8 mouse cellular contexts compared by ENCODE assay signal in the genomic region with DNA sequence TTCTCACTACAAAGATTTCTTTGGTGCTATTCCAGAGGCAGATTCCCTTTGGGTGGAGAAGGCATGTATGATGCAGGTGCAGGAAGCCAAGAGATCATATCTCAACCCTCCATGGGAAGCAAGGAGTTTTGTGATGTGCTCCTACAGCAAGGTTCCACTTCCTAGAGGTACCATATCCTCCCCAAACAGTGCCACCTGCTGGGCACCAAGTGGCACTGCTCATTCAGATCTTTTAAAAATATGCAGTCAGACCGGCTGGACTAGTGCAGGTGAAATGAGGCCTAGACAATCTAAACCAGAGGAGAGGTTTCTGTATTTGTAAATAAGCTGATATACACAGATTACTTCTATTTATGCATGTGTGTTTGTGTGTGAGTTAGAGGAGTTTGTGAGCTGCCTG. TPM values are rescaled to one million over a fixed set of nuclear protein-coding genes. Genes with fewer than 3 reads are reported as not detected.
A peak's percentile ranks its signal among the peaks of the same experiment; 100 is the strongest.
DNase-seq lines count a peak whose midpoint lies in the region; ATAC-seq and TF ChIP-seq lines count a peak whose summit lies in the region.

No protein-coding gene starts in this region.

- WGBS in hindbrain, postnatal 0 days, result 93% methylated on average over 1 of the region's 1 CpGs
- WGBS in lung, postnatal 0 days, result 39% methylated on average over 1 of the region's 1 CpGs

- peak; percentile 11 for DNase-seq in gastrocnemius, postnatal 14 days
- no peak for DNase-seq in gastrocnemius, postnatal 25 days
- DNase-seq in 3T3-L1 (ENCODE audit: low read depth, low spot score) (peak; percentile 39), R1 (ENCODE audit: low read depth, low spot score) (peak; percentile 73)
- peak; percentile 64 for DNase-seq in hindbrain, postnatal 0 days (ENCODE audit: low spot score)
- DNase-seq in lung, postnatal 0 days (ENCODE audit: low spot score), result peak; percentile 66
- DNase-seq in ovary, postnatal 36 days (ENCODE audit: low spot score), result no peak
- DNase-seq in left cerebral cortex, postnatal 14 days (ENCODE audit: low spot score in 2 of 2), result no peak

- H3K4me1 ChIP-seq in hindbrain, postnatal 0 days (ENCODE audit: insufficient read depth, low read length), result peaks cover 11% of the 10 kb centered on the region
- no peaks in the 10 kb centered on the region for H3K4me1 ChIP-seq in lung, postnatal 0 days (ENCODE audit: insufficient read depth, low read depth, low read length)

- H3K36me3 ChIP-seq in hindbrain, postnatal 0 days (ENCODE audit: insufficient read depth, low read length), result no peaks in the 10 kb centered on the region
- no peaks in the 10 kb centered on the region for H3K36me3 ChIP-seq in lung, postnatal 0 days (ENCODE audit: insufficient read depth, low read length)

- H3K27me3 ChIP-seq in hindbrain, postnatal 0 days (ENCODE audit: insufficient read depth, low read length), result no peaks in the 10 kb centered on the region
- no peaks in the 10 kb centered on the region for H3K27me3 ChIP-seq in lung, postnatal 0 days (replicated peaks; ENCODE audit: insufficient read depth, low read length)

- TF ChIP-seq CTCF in hindbrain, postnatal 0 days (IDR thresholded peaks at IDR 0.05; ENCODE audit: low read depth), result peak; percentile 79
- peak; percentile 81 for TF ChIP-seq CTCF in lung, postnatal 0 days (IDR thresholded peaks at IDR 0.05)

- TF ChIP-seq EP300 in lung, postnatal 0 days (IDR thresholded peaks at IDR 0.05), result no peak

- H3K9ac ChIP-seq in hindbrain, postnatal 0 days (replicated peaks; ENCODE audit: low read length), result no peak overlapping the region
- H3K9ac ChIP-seq in lung, postnatal 0 days (replicated peaks; ENCODE audit: low read depth), result no peak overlapping the region

- intact Hi-C loops in gastrocnemius, postnatal 14 days (cut with DNase I; ENCODE audit: low total_unique reads), result no loop called here
- intact Hi-C loops in left cerebral cortex, postnatal 14 days (cut with DNase I), result no loop called here

- H3K27ac ChIP-seq in hindbrain, postnatal 0 days, result no peak overlapping the region
- H3K27ac ChIP-seq in lung, postnatal 0 days (ENCODE audit: low read length), result no peak overlapping the region

- peak; percentile 25; the same call in 1 of the 2 replicates for ATAC-seq in hindbrain, postnatal 0 days
- ATAC-seq in lung, postnatal 0 days, result peak; percentile 41; the same call in 1 of the 2 replicates

- no peak overlapping the region for H3K4me3 ChIP-seq in hindbrain, postnatal 0 days (ENCODE audit: low read length)
- H3K4me3 ChIP-seq in lung, postnatal 0 days (ENCODE audit: low read depth, low read length), result no peak overlapping the region

- H3K4me2 ChIP-seq in hindbrain, postnatal 0 days (ENCODE audit: low read depth, low read length), result no peak overlapping the region
- no peak overlapping the region for H3K4me2 ChIP-seq in lung, postnatal 0 days (replicated peaks; ENCODE audit: low read depth, low read length)

- no peaks in the 10 kb centered on the region for H3K9me3 ChIP-seq in hindbrain, postnatal 0 days (ENCODE audit: low read length)
- no peaks in the 10 kb centered on the region for H3K9me3 ChIP-seq in lung, postnatal 0 days (ENCODE audit: low read length)

RNA-seq across cellular contexts. Expression of a gene that starts 35.3 kb away (rescaled TPM):
- total RNA-seq in gastrocnemius, postnatal 14 days (2021), result 1 to 10 TPM; 1.2 TPM
- under 1 TPM; 0.77 to 0.99 TPM for total RNA-seq in gastrocnemius, postnatal 25 days (2021)
- total RNA-seq in hindbrain, postnatal 0 days (2014; rRNA removed), result 38.6 and 39.8 TPM in 2 replicates
- 15.7 and 17.0 TPM in 2 replicates for polyA plus RNA-seq in hindbrain, postnatal 0 days (2015; fragmentation: Nextera tagmentation; extraction: Ambion mirVana)
- 0.31 and 0.37 TPM in 2 replicates for polyA plus RNA-seq in lung, postnatal 0 days (2015; fragmentation: Nextera tagmentation; extraction: Ambion mirVana)
- total RNA-seq in left cerebral cortex, postnatal 14 days (2021), result 10 to 100 TPM; 82.5 to 90.7 TPM

Comparison
In these comparisons a context has a peak if more than half of its experiments do, and no peak if none do; other contexts are left out.
1. DNase-seq: peak in gastrocnemius, postnatal 14 days (single experiment), 3T3-L1 (single experiment), R1 (single experiment), hindbrain, postnatal 0 days (single experiment) and lung, postnatal 0 days (single experiment); none in gastrocnemius, postnatal 25 days (single experiment), ovary, postnatal 36 days (single experiment) and left cerebral cortex, postnatal 14 days (0 of 2).
2. RNA of a gene that starts 35.3 kb away (total RNA-seq): 82.5 to 90.7 TPM in left cerebral cortex, postnatal 14 days and 38.6 to 39.8 TPM in hindbrain, postnatal 0 days; 1.2 TPM in gastrocnemius, postnatal 14 days and 0.77 to 0.99 TPM in gastrocnemius, postnatal 25 days; every median in the first group is over 10 times any median in the second.